Mouse (Mus musculus) effector memory CD4-positive, alpha-beta T cell, adult 7 months (primary cell): ENCODE measurements around the gene A530084C06Rik. TPM values are rescaled to one million over a fixed set of nuclear protein-coding genes. Genes with fewer than 3 reads are reported as not detected.

ENCODE experiments used
- polyA plus RNA-seq: library from polyadenylated mRNA; unstranded; fragments of 100-300 nt; shearing (Covaris generic); gene quantifications from one replicate; pipeline ENCODE4 v1.2.1, GENCODE M21; 2017

A530084C06Rik gene
- not detected for polyA plus RNA-seq

GRCm38 (mm10) chr13:31558521-31559418 lies at the start of gene A530084C06Rik:
Gene A530084C06Rik, minus strand, starts transcription at chr13:31559333.

GRCm38 (mm10) chr13:31555834-31556233 lies 3.3 kb downstream of the A530084C06Rik start, which contains the start of gene Foxq1:
Gene Foxq1, plus strand, starts transcription at chr13:31556134.

Other genes starting within 250 kb of the A530084C06Rik start
- 0.35 TPM for gene Foxq1, start 3.2 kb downstream of the A530084C06Rik start, polyA plus RNA-seq
- gene Foxf2, start 66.5 kb upstream of the A530084C06Rik start, polyA plus RNA-seq = not detected
- gene Foxc1, start 247.3 kb upstream of the A530084C06Rik start, polyA plus RNA-seq = 0.09 TPM